Mouse (Mus musculus) lung, postnatal 0 days (tissue): ENCODE data around the gene Kif5a.

Experiments
- CTCF ChIP-seq: IDR thresholded peaks from 2 replicates; pipeline ENCODE4 v1.5.1; 2016; ENCODE audit warnings: antibody characterized with exemption, mild to moderate bottlenecking
- EP300 ChIP-seq: IDR thresholded peaks from 2 replicates; pipeline ENCODE4 v1.6.1; 2016; ENCODE audit warnings: antibody characterized with exemption, mild to moderate bottlenecking, control low read depth

DNA sequence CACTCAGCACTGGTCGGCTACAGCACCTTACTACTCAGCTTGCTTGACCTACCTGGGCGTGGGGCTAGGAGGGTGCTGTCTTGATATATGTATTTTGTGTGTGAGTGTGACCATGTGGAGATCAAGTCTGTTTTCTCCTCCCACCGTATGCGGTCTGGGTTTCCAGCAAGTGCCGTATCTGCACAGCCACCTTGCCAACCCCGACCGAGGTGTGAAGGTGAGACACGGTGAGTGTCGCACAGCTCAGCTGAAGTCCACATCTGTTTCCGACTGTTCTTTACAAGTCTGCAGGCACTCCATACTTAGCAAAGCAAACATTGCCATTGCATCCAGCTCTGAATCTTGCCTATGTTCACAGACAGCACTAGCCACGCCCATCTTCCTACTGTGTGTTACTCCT is 40.0 kb upstream of the Kif5a start:
- TF ChIP-seq CTCF (no peak), EP300 (no peak)
